Mouse (Mus musculus) midbrain, embryonic 11.5 days (tissue): ENCODE measurements around the gene Ankrd63. TPM values are rescaled to one million over a fixed set of nuclear protein-coding genes. Genes with fewer than 3 reads are reported as not detected.
A peak's percentile ranks its signal among the peaks of the same experiment; 100 is the strongest.

Experiments used
- ATAC-seq: fragments of 200-750 bp; cut with Nextera tagmentation; 2 replicates; pipeline ENCODE4 v1.8.0; 2017; ENCODE audit warnings: moderate TSS enrichment, moderate library complexity; ENCODE audit not compliant: low FRiP score
- DNase-seq: peaks from one replicate; pipeline ENCODE4 v3.0.0; 2015; ENCODE audit warnings: low spot score; ENCODE audit errors: missing footprints
- H3K27ac ChIP-seq: fragments of 300-500 bp; sonication (generic); 2 replicates; pipeline ENCODE4 v1.5.1; 2014; ENCODE audit warnings: low read depth, low read length
- H3K27me3 ChIP-seq: fragments of 300-500 bp; sonication (generic); 2 replicates; pipeline ENCODE4 v1.6.1; 2014; ENCODE audit warnings: mild to moderate bottlenecking, low read length, moderate library complexity, mixed read lengths; ENCODE audit not compliant: control insufficient read depth, insufficient read depth
- H3K36me3 ChIP-seq: fragments of 300-500 bp; sonication (generic); 2 replicates; pipeline ENCODE4 v1.6.1; 2014; ENCODE audit warnings: mild to moderate bottlenecking, low read length, moderate library complexity, mixed read lengths; ENCODE audit not compliant: control insufficient read depth, insufficient read depth
- H3K4me1 ChIP-seq: fragments of 300-500 bp; sonication (generic); 2 replicates; pipeline ENCODE4 v1.6.1; 2014; ENCODE audit warnings: low read length; ENCODE audit not compliant: control insufficient read depth, insufficient read depth
- H3K4me2 ChIP-seq: fragments of 300-500 bp; sonication (generic); 2 replicates; pipeline ENCODE4 v1.6.1; 2014; ENCODE audit warnings: mild to moderate bottlenecking, moderate library complexity
- H3K4me3 ChIP-seq: fragments of 300-500 bp; sonication (generic); 2 replicates; pipeline ENCODE4 v1.5.1; 2014; ENCODE audit warnings: low read depth, low read length
- H3K9ac ChIP-seq: fragments of 300-500 bp; sonication (generic); 2 replicates; pipeline ENCODE4 v1.6.1; 2014; ENCODE audit warnings: low read length
- H3K9me3 ChIP-seq: fragments of 300-500 bp; sonication (generic); 2 replicates; pipeline ENCODE4 v1.6.1; 2016; ENCODE audit warnings: low read length; ENCODE audit not compliant: control insufficient read depth
- WGBS: fragments of 180-500 bp; shearing (Covaris S2); extraction: QIAGEN DNeasy Blood & Tissue Kit; methylation state at CpG from one replicate; pipeline ENCODE4 v1.1.7; 2014; 5-methylcytosine and 5-hydroxymethylcytosine counted together
- polyA plus RNA-seq: library from polyadenylated mRNA; unstranded; fragments of >200 nt; fragmentation: Nextera tagmentation; extraction: Ambion mirVana; gene quantifications from 2 replicates; pipeline ENCODE4 v1.2.1, GENCODE M21; 2014

The Ankrd63 gene
- polyA plus RNA-seq = not detected in 2 replicates

DNA sequence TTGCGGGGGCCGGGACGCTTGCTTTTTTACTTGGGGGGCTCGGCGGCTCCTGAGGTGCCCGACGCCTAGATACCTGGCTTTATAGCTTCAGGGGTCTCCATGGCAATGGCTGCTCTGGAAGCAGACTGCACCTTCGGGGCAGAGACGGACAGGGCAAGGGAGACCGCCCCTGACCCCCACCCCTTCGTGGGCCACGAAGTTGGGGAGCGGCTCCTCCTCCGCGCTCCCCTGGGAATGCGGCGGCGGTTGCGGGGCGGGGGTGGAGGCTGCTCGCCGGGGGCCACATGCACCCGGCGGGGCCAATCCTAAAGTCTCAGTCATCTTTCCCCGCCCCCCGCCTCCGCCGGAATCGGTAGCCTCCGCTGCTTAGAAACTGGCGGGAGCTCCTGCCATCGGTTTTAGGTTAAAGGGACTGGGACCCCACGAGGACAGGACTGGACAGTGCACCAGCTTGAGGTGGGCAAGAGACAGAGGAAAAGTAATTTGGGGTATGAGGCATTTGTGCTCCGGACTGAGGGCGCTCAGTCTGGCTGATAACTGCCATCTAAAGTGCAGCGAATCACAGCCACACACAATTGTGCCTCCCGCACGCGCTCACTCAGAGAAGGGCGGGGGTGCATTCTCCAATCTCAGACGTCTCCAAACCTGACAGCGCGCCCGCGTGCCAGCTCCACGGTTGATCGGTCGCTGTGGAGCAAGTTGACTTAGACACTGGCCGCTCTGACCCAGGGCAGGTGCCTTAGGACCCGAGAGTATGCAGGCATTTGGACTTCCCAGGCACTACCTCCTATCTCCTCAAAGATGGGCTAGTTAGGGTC, at the start of gene Ankrd63:
Gene Ankrd63 (minus strand): TSS at position 51 of the 818 bp plus-strand sequence.
- peak; percentile 93 for DNase-seq
- no peak within 1 kb of the TSS for H3K9ac ChIP-seq

DNA sequence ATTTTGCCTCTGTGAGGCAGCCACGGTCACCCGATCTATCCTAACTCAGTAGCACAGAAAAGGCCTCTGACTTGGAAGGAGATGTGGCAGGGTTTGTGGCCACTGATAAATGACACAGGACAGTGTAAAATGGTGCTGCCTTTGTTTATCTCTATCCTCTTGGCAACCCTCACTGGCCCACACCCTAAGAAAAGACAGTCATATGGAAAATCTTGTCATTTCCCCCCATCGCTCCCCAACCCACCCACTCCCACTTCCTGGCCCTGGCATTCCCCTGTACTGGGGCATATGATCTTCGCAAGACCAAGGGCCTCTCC, 49.0 kb upstream of the Ankrd63 start:
- H3K9ac ChIP-seq = no peak overlapping the region
- H3K27ac ChIP-seq = no peak overlapping the region; the same call in 1 of the 2 replicates

More for the DNA sequence above, at the start of gene Ankrd63:
- no peak for ATAC-seq
- H3K9me3 ChIP-seq = no peaks in the 10 kb centered on the region
- H3K4me2 ChIP-seq = peak within 1 kb of the TSS; percentile 60
- peak within 1 kb of the TSS; percentile 37 for H3K4me3 ChIP-seq
- H3K27me3 ChIP-seq = peaks cover 94% of the 10 kb centered on the region
- peaks cover 20% of the 10 kb centered on the region for H3K4me1 ChIP-seq
- no peak within 1 kb of the TSS for H3K27ac ChIP-seq
- no peaks in the 10 kb centered on the region for H3K36me3 ChIP-seq
- under 1% methylated on average over 50 of the region's 50 CpGs for WGBS

DNA sequence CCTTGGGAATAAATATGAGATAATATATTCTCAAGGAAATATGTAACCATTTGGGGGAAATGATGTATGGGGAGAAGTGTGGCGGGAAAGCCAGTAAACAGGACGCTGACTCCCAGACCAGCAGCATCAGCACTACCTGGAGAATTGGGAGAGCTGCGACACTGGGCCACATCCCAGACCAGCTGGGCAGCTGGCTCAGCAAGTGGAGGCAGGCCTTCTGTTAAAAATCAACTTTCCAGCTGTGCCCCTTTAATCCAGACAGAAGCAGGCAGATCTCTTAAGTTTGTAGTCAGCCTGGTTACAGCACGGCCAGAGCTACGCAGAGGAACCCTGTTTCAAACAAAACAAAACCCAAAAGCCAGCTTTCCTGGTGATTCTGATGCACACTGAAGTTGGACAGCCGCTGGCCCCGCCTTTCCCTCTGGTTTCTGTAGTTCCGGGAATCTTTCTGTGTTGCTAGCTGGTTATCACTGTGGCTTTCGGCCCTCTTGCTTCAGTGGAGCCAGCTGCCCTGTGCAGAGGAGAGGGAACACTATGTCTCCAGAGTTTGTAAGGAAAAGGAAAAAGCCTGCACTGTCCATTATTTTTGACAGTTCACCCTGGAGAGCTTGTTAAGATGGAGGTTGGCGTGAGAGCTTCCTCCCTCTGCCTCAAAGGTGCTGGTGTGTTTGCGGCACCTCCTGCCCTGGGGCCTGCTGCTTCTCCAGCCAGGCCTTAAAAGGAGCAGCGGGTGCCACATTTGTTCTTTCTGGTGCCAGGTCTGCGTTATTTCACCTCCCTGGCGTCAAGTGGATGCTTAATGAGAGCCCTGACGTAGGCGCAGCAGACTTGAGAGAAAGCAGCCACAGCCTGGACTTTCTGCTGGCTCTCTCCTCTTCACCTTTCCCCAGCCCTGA, 48.4 kb upstream of the Ankrd63 start:
- DNase-seq = no peak
- Histone ChIP-seq H3K27me3 (no peaks in the 10 kb centered on the region), H3K9ac (no peak overlapping the region), H3K9me3 (no peaks in the 10 kb centered on the region), H3K36me3 (peaks cover 2% of the 10 kb centered on the region; the same call in 1 of the 2 replicates), H3K4me3 (no peak overlapping the region), H3K4me1 (peaks cover 17% of the 10 kb centered on the region), H3K27ac (no peak overlapping the region; the same call in 1 of the 2 replicates), H3K4me2 (no peak overlapping the region)
- ATAC-seq = no peak
- 75% methylated on average over 16 of the region's 16 CpGs for WGBS

More for the DNA sequence above, 49.0 kb upstream of the Ankrd63 start:
- ATAC-seq (no peak), DNase-seq (peak; percentile 23)
- no peaks in the 10 kb centered on the region for H3K9me3 ChIP-seq
- H3K4me1 ChIP-seq = peaks cover 14% of the 10 kb centered on the region
- H3K36me3 ChIP-seq = peaks cover 2% of the 10 kb centered on the region; the same call in 1 of the 2 replicates
- H3K27me3 ChIP-seq = no peaks in the 10 kb centered on the region
- no peak overlapping the region for H3K4me2 ChIP-seq
- no peak overlapping the region for H3K4me3 ChIP-seq
- 79% methylated on average over 4 of the region's 4 CpGs for WGBS

DNA sequence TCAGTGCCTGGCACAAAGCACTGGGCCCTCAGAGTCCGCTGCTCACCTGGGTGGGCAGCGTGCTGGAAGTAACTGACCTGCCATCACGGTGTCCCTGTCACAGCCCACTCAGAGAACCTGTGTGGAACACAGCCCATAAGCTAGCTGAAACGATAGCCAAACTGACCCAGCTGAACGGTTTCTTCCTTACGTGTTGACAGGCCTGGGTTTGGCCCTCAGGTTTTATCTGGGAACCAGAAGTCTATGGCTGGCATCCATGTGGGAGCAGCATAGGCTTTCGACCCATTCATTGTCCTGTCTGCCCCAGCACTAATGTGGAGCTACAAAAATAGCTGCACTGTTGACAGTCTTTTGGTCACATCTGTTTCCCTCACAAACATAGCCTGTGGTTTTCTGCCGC, 46.7 kb upstream of the Ankrd63 start:
- DNase-seq (no peak), ATAC-seq (no peak)
- no peak overlapping the region for H3K4me3 ChIP-seq
- no peak overlapping the region; the same call in 1 of the 2 replicates for H3K9ac ChIP-seq
- H3K4me2 ChIP-seq = no peak overlapping the region
- WGBS = 89% methylated on average over 8 of the region's 8 CpGs
- peaks cover 2% of the 10 kb centered on the region; the same call in 1 of the 2 replicates for H3K36me3 ChIP-seq
- H3K4me1 ChIP-seq = peaks cover 20% of the 10 kb centered on the region
- no peaks in the 10 kb centered on the region for H3K9me3 ChIP-seq
- no peaks in the 10 kb centered on the region for H3K27me3 ChIP-seq
- no peak overlapping the region for H3K27ac ChIP-seq

DNA sequence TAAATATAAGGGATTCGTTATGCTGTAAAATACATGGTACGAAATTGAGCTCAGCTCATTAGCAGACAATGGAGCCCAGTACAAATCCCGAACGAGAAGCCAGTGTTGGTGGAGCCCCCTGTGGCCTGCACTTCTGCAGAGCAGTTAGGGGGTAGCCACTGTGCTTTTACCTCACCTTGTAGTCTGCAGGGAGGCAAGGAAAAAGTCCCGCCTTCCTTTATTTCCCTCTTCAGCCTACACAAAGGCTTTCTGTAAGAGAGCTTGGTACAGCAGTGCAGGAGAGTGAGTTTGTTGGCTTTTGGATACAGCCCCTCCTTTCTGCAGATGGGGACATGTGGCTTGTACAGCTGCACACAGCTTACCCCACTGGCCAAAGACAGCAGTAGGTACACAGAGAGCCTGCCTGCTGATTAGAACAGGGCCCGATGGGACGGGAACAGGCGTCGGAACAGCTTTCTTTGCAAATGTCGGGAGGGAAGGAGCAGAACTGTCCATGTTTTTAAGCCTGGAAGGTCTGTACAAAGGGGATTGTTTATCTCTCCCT, 45.6 kb upstream of the Ankrd63 start:
- H3K4me1 ChIP-seq = peaks cover 26% of the 10 kb centered on the region
- peaks cover 2% of the 10 kb centered on the region; the same call in 1 of the 2 replicates for H3K36me3 ChIP-seq
- H3K4me2 ChIP-seq = no peak overlapping the region
- H3K9me3 ChIP-seq = no peaks in the 10 kb centered on the region
- 25% methylated on average over 10 of the region's 10 CpGs for WGBS
- H3K4me3 ChIP-seq = no peak overlapping the region
- H3K27me3 ChIP-seq = peaks cover 1% of the 10 kb centered on the region; the same call in 1 of the 2 replicates
- H3K9ac ChIP-seq = peak overlapping the region; percentile 24; the same call in 1 of the 2 replicates
- DNase-seq = peak; percentile 85
- ATAC-seq = no peak
- H3K27ac ChIP-seq = no peak overlapping the region

DNA sequence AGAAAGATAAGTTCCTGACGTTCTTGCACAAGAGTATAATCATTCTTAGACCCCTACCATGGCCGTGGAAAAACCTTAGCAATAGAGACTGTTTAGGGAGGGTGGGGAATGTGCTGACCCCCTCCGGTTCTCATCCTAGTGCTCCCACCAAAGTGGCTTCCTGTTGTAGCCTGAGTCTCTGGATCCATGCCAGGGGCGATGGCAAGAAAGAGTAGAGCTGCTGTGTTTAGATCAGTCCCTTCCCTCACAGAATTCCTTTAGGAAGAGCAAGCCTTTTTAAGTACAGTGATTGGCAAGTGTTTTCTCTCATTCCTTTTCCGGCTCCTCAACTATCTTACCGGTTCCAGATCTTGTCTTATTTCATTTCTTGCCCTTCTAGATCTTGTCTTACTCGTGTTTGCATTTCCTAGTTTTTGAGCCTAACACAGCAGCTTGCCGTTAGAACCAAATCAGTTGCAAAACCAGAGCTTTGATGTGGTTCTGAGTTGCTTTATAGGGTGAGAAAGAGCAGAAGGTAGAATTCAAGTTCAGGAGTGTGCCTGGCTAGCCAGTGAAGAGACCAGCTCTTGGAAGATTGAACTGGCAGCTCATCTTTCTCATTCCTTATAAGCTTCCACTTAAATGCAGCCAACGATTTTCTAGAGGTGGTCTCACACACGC, 43.7 kb upstream of the Ankrd63 start:
- Histone ChIP-seq H3K9me3 (no peaks in the 10 kb centered on the region), H3K4me2 (peak overlapping the region; percentile 86), H3K27me3 (peaks cover 9% of the 10 kb centered on the region), H3K36me3 (peaks cover 2% of the 10 kb centered on the region; the same call in 1 of the 2 replicates), H3K4me3 (peak overlapping the region; percentile 90), H3K4me1 (peaks cover 26% of the 10 kb centered on the region), H3K9ac (no peak overlapping the region), H3K27ac (no peak overlapping the region)
- DNase-seq (no peak), ATAC-seq (no peak)
- 44% methylated on average over 10 of the region's 10 CpGs for WGBS

DNA sequence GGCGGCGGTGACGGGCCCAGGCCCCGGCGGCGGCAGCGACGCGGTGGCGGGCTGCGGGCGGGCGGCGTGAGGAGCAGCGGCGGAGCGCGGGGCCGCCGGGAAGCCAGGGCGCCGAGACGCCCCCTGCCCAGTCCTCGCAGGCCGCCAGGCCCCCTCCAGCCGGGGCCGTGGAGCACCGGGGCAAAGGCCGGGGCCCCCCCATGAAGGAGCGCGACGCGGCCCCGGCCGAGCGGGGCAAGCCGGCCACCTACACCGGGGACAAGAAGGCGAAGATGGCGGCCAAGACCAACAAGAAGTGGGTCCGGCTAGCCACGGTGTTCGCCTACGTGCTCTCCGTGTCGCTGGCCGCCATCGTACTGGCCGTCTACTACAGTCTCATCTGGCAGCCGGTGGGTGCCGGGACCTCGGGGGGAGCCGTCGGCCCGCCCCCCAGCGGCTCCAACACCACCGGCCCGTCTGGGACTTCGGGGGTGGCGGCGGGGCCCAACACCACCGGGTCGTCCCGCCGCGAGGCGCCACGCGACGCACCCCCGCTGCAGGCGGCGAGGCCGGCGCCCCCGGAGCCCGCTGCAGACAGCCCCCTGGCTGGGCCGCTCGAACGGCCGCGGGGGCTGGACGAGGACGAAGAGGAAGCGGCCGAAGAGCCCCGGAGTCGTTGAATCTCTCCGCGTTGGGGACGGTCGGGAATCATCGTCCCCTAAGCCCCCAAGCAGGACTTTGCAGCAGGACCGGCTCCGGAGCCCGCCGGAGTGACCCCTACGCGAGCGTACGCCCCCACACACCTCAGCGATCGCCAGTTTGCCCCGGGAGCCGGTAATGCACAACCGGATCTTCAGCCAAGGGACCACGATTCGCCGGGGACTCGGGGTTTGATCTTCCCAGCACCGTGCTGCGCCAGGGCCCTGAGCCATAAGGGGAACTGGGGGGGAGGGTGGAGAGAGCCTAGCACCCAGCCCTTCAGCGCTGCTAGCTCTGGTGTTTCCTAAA, 42.4 kb upstream of the Ankrd63 start:
- Histone ChIP-seq H3K9me3 (no peaks in the 10 kb centered on the region), H3K4me1 (peaks cover 26% of the 10 kb centered on the region), H3K36me3 (peaks cover 2% of the 10 kb centered on the region; the same call in 1 of the 2 replicates), H3K9ac (peak overlapping the region; percentile 89), H3K4me3 (peak overlapping the region; percentile 90), H3K4me2 (peak overlapping the region; percentile 86), H3K27me3 (peaks cover 9% of the 10 kb centered on the region), H3K27ac (no peak overlapping the region; the same call in 1 of the 2 replicates)
- ATAC-seq = peak; percentile 74
- under 1% methylated on average over 95 of the region's 113 CpGs for whole genome bisulfite sequencing
- peak; percentile 93 for DNase-seq
